Mouse (Mus musculus): ENCODE measurements around the gene Abl1.

DNA sequence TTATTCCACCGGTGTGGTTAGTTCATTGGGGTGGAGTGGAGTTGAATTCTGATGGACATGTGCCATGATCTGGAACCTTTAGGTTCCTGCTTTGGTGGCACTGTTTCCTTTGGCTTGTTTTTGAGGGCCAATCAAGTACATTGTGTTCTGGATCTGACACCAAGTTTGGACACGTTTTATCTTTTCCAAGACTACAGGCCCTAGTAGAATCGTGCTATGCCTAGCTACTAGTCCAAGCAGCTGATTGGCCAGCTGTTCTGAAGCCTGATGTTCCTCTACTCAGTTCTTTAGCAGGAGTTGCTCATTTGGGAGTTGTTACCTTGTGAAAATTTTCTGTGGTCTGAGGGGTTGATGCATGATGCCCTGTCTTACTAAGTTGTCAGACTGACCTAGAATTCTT lies 25.6 kb downstream of the Abl1 start:
- TF ChIP-seq POLR2A (IDR thresholded peaks at IDR 0.05; ENCODE audit: borderline replicate concordance, control insufficient read depth, low read depth, low read length) (no peak), CTCF (IDR thresholded peaks at IDR 0.05; ENCODE audit: control insufficient read depth, insufficient read depth, low read length) (no peak)
